Mouse (Mus musculus) liver, postnatal 0 days (tissue): ENCODE results near the gene 4930562C15Rik.

Source experiments
- CTCF ChIP-seq: sonication (generic); IDR thresholded peaks from 2 replicates; pipeline ENCODE4 v1.5.1; 2016; ENCODE audit warnings: antibody characterized with exemption, low read depth
- EP300 ChIP-seq: IDR thresholded peaks from 2 replicates; pipeline ENCODE4 v1.6.1; 2016; ENCODE audit warnings: antibody characterized with exemption, low read depth, mild to moderate bottlenecking

DNA sequence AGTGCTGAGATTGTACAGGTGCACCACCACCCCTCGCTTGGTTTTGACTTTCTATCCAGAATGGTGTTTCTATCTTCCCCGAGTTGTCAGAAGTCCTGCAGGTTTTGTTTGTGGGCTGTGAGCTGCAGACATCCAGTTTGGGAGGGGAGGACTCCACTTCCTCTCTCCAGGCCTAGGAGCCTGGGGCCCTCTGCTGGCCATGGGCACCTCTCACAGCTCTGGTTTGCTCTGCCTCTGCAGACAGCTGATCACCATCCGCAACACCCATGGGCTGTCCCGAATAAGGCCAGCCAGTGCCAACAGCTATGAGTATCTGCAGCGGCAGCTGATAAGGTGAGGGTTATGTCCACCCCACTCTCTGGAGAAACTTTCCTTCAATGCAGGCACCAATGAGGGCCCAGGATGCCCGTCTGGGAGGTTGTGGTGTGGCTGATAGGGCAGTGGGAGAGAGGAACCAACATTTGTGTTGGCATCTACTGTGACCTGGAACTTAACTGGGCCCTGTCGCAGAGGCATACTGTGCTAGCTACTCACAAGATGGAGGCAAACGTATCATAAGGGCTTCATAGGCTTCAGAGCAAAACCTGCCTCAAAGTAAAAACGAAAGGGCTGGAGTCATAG, 27.8 kb downstream of the 4930562C15Rik start:
- peak; percentile 93 for TF ChIP-seq CTCF
- TF ChIP-seq EP300: no peak
